In the genomic region with DNA sequence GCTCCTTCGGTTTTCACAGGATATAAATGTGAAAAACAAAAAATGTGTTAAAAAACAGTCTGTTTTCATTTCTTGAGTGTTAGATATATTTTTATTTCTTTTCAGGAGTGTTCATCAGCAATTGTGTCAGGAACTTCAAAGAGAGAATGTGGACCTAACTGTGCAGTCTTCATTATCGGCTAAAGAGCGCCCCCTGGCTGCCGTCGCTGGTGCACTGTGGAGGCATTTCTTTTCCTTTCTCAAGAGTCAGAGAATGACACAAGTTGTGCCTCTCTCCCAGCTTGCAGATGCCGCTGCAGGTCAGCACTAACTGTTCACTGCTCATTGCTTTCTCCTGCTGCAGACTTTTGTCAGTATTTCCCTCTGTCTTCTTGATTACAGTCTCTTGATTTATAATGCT, we compare ENCODE assay signal across 9 mouse cellular contexts.
A peak's percentile ranks its signal among the peaks of the same experiment; 100 is the strongest.
DNase-seq lines count a peak whose midpoint lies in the region; ATAC-seq and TF ChIP-seq lines count a peak whose summit lies in the region.
"Had no signal": no experiment of that assay in that cellular context is flagged by ENCODE, and none has a peak within 500 bp of the region (broad histone marks: within the 10 kb centered on the region; RNA-seq: fewer than 3 reads in every experiment).

No protein-coding gene starts in this region.

- 21% methylated on average over 6 of the region's 6 CpGs for WGBS in lung, adult 2 months

- intact Hi-C loops in heart, postnatal 36 days (cut with DNase I) = loop anchor here (1.0 kb wide), 1 partner anchor 325 kb away; no protein-coding TSS in a partner anchor

- peaks cover 13% of the 10 kb centered on the region for H3K9me3 ChIP-seq in E14TG2a.4 (ENCODE audit: low read length)
- H3K9me3 ChIP-seq: heart, embryonic 13.5 days had no signal

- H3K27me3 ChIP-seq in E14TG2a.4 (ENCODE audit: insufficient read depth, low read length) = no peaks in the 10 kb centered on the region
- H3K27me3 ChIP-seq: heart, embryonic 13.5 days had no signal

- TF ChIP-seq CTCF in E14TG2a.4 (conservative IDR thresholded peaks at IDR 0.05; ENCODE audit: low read length) = peak; percentile 93
- TF ChIP-seq CTCF in brain, embryonic 14.5 days (IDR thresholded peaks at IDR 0.05; ENCODE audit: borderline replicate concordance, extremely low read depth, insufficient read depth, insufficient read length) = peak; percentile 97
- TF ChIP-seq CTCF in lung, adult 2 months (IDR thresholded peaks at IDR 0.05; ENCODE audit: insufficient read depth, low read length) = peak; percentile 91

- DNase-seq in brain, embryonic 14.5 days (ENCODE audit: low read depth) = peak; percentile 92
- DNase-seq in fibroblast of lung, adult 2 months (ENCODE audit: low read depth) = peak; percentile 14
- peak; percentile 53 to 81 for DNase-seq in heart, postnatal 36 days
- DNase-seq in layer of hippocampus, adult 18-20 months (ENCODE audit: low spot score in 2 of 2) = peak; percentile 69 to 92
- peak; percentile 66 for DNase-seq in lung, adult 2 months
- peak; percentile 89 for DNase-seq in testis, postnatal 10 days (ENCODE audit: low spot score)

- no peak overlapping the region for H3K4me3 ChIP-seq in E14TG2a.4 (replicated peaks; ENCODE audit: low read length)
- no peak overlapping the region for H3K4me3 ChIP-seq in lung, adult 2 months (replicated peaks; ENCODE audit: extremely low read depth, low read depth, low read length)
- H3K4me3 ChIP-seq: heart, embryonic 13.5 days had no signal

- ATAC-seq in neutrophil, adult 5-6 weeks (ENCODE audit: extremely low read depth, insufficient number of reproducible peaks, low FRiP score, poor library complexity, severe bottlenecking) = peak; percentile 64; the same call in 1 of the 2 replicates

- peaks cover 40% of the 10 kb centered on the region for H3K36me3 ChIP-seq in E14TG2a.4 (ENCODE audit: insufficient read depth, low read length)

- no peak for TF ChIP-seq POLR2A in brain, embryonic 14.5 days (IDR thresholded peaks at IDR 0.05; ENCODE audit: borderline replicate concordance, extremely low read depth, insufficient read depth, insufficient read length, poor library complexity, severe bottlenecking)
- TF ChIP-seq POLR2A in lung, adult 2 months (IDR thresholded peaks at IDR 0.05; ENCODE audit: borderline replicate concordance, extremely low read depth, low read depth, low read length) = no peak

- H3K4me1 ChIP-seq in E14TG2a.4 (replicated peaks; ENCODE audit: low read depth, low read length) = no peaks in the 10 kb centered on the region
- no peaks in the 10 kb centered on the region for H3K4me1 ChIP-seq in lung, adult 2 months (ENCODE audit: control insufficient read depth, insufficient read depth, low read length)
- H3K4me1 ChIP-seq: heart, embryonic 13.5 days had no signal

Comparison
In these comparisons a context has a peak if more than half of its experiments do, and no peak if none do; other contexts are left out.
1. DNase-seq: peak in every context shown above with its lines; median percentile 92 in brain, embryonic 14.5 days; 89 in testis, postnatal 10 days; 80 in layer of hippocampus, adult 18-20 months; 67 in heart, postnatal 36 days; 66 in lung, adult 2 months; 14 in fibroblast of lung, adult 2 months.